Mouse (Mus musculus): ENCODE measurements at regions not wholly inside any gene's neighbourhood (a gene's known extent, or its start where the extent isn't known, plus 50 kb on each side); places are given as distances from the start of the nearest gene placed in this dataset.

GRCm38 (mm10) chr4:64832882-64833281 is 291.1 kb upstream of the Pappa start:
- no peak for DNase-seq (ENCODE audit: low spot score)

DNA sequence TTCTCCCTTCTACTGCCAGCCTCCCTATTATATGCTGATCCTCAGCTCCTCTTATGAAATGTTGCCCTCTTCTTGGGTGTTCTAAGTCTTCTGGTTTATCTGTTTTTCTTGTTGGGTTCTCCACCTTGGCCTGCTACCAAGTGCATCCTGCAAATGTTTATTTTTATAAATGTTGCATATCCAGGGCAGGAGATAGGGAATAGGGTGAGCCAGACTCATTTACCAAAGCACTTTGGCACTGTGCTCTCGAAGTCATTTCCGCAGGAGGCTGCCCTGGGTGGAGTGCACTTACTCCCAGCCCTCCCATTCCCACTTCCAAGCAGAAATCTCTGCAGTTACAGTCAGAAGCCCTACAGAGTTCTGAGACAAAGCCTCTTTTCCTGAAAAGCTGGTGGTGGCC is 249.5 kb upstream of the Pappa start:
- DNase-seq (ENCODE audit: low spot score), result no peak

- no peak for DNase-seq (ENCODE audit: low spot score)
Measured at GRCm38 (mm10) chr4:64876924-64877323, 247.1 kb upstream of the Pappa start.

DNA sequence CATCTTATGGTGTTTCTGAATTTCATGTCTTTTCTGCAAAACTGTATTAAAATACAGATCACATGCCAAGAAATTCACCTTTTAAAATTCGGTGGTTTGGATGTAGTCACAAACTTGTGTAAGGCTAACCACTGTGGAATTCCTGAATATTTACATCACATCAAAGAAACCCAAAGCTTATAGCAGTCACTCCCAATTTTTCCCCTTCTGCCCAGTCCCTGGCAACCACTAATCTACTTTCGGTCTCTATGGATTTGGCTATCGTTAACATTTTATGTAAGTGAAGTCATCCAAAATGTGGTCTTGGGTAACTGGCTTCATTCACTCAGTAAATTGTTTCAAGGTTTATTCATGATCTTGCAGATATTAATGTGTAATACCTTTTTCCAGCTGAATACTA is 226.0 kb upstream of the Pappa start:
- DNase-seq (ENCODE audit: low spot score), result no peak

- DNase-seq (ENCODE audit: low spot score), result no peak
Measured at GRCm38 (mm10) chr4:64901091-64901845, 222.7 kb upstream of the Pappa start.

- DNase-seq (ENCODE audit: low spot score), result no peak
Measured at GRCm38 (mm10) chr4:64923751-64924150, 200.2 kb upstream of the Pappa start.

DNA sequence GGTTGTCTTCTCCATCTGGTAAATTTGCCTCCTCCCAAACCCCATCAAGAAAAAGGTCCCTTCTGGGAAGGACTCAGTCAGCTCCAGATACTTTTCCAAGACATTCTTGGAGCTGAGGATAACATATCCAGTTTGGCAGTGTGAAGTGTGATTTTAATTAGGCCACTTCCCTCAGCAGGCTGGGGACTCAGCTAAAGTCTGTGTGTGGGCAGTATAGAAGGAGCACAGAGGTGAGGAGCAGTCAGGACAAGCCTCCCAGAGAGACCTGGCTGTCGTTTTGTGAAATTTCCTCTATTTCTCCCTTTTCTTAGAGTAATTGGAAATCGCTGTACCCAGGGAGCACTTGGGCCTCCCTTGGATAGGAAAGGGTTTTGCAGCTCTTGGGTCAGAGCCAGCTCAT is 195.4 kb upstream of the Pappa start:
- no peak for DNase-seq (ENCODE audit: low spot score)

DNA sequence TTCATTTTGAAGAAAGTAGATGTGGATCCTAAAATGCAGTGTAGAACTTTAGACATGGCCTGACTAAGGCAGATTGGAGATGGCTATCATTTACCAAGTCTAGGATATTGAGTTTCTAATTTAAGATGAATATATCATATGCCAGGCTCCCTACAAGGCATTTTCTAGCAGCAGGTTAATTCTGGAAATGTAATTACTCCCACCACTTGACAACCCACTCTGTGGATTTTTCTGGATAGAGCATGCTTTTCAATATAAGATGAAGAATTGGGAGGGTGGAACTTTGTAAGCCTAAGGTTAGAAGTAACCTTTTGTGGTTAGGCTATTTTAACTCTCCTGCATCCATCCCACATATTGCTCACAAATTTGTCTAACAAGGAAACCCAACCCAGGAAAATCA is 178.4 kb upstream of the Pappa start:
- DNase-seq (ENCODE audit: low spot score), result no peak

- DNase-seq (ENCODE audit: low spot score), result no peak
Measured at GRCm38 (mm10) chr4:64952651-64953050, 171.3 kb upstream of the Pappa start.

DNA sequence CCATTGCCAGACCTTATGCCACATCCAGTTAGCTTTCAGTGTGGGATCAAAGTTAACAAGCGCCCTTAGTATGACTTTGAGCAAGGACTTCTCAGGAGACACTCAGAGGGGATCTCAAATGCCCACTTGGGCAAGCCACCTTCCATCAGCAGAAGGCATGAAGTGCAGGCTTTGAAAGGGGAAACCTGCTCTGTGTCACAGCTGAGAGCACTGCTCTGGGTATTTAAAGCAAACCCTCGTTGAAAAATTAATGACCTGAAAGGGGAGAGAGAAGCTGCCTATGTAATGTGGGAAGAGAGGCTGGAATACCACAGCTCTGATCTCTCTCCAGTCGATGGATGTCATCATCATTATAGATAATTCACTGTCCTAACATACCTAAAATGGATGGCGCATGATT is 165.1 kb upstream of the Pappa start:
- DNase-seq (ENCODE audit: low spot score), result no peak

DNA sequence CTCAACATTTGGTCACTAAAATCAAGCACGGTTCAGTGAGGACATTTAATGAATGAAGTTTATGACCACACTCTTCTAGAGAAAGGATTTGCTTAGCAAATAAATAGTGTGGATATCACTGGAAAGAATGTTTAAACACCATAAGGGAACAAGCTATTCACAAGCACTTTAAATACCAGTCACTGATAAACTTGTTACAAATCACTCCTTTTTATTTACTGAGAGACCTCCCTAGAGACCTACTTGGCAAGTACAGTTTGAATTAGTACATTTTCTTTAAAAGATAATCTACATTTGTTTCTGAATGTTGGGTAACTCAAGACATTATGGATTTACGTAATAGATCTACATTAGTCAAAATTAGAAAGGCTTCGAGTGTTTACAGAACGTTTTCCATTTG is 162.2 kb upstream of the Pappa start:
- DNase-seq (ENCODE audit: low spot score), result no peak

Data from ovary, postnatal 10 days (tissue).